Mouse (Mus musculus) kidney, postnatal 14 days (tissue): ENCODE measurements around the gene Bloc1s3.

Source experiments
- DNase-seq: peaks from one replicate; pipeline ENCODE4 v3.0.0; 2022; ENCODE audit warnings: mixed read lengths

Gene Bloc1s3

GRCm38 (mm10) chr7:19473875-19474443 lies 34.2 kb downstream of the Bloc1s3 start:
- DNase-seq: peak; percentile 86

- peak; percentile 82 for DNase-seq
Observed at GRCm38 (mm10) chr7:19472403-19472802, 35.8 kb downstream of the Bloc1s3 start.

GRCm38 (mm10) chr7:19470308-19470707 lies 37.9 kb downstream of the Bloc1s3 start:
- no peak for DNase-seq

GRCm38 (mm10) chr7:19469404-19469803 lies 38.8 kb downstream of the Bloc1s3 start:
- DNase-seq: no peak

GRCm38 (mm10) chr7:19468279-19468678 lies 39.9 kb downstream of the Bloc1s3 start:
- no peak for DNase-seq

- no peak for DNase-seq
Observed at GRCm38 (mm10) chr7:19467638-19468037, 40.5 kb downstream of the Bloc1s3 start.

- peak; percentile 63 for DNase-seq
Observed at GRCm38 (mm10) chr7:19466602-19467145, 41.5 kb downstream of the Bloc1s3 start.

- DNase-seq: peak; percentile 56
Observed at GRCm38 (mm10) chr7:19464367-19465307, 43.5 kb downstream of the Bloc1s3 start.

GRCm38 (mm10) chr7:19462884-19463381 lies 45.2 kb downstream of the Bloc1s3 start, which contains the start of gene Exoc3l2:
Exoc3l2 (plus strand) TSS chr7:19463331.
- peak; percentile 60 for DNase-seq

GRCm38 (mm10) chr7:19462443-19462842 lies 45.7 kb downstream of the Bloc1s3 start:
- DNase-seq: no peak

- DNase-seq: peak; percentile 86
Observed at GRCm38 (mm10) chr7:19461488-19461887, 46.7 kb downstream of the Bloc1s3 start.

- DNase-seq: no peak
Observed at GRCm38 (mm10) chr7:19460500-19460899, 47.7 kb downstream of the Bloc1s3 start.

- DNase-seq: no peak
Observed at GRCm38 (mm10) chr7:19459144-19459870, 48.9 kb downstream of the Bloc1s3 start.

GRCm38 (mm10) chr7:19458591-19459111 lies 49.5 kb downstream of the Bloc1s3 start, which contains the start of gene Mark4:
Mark4 (minus strand) TSS chr7:19458821.
- peak; percentile 89 for DNase-seq

GRCm38 (mm10) chr7:19458072-19458486 lies 50.1 kb downstream of the Bloc1s3 start:
- peak; percentile 80 for DNase-seq

- no peak for DNase-seq
Observed at GRCm38 (mm10) chr7:19457414-19458071, 50.6 kb downstream of the Bloc1s3 start.

GRCm38 (mm10) chr7:19456628-19457027 lies 51.5 kb downstream of the Bloc1s3 start:
- no peak for DNase-seq

- DNase-seq: no peak
Observed at GRCm38 (mm10) chr7:19455819-19456495, 52.2 kb downstream of the Bloc1s3 start.

GRCm38 (mm10) chr7:19455186-19455585 lies 53.0 kb downstream of the Bloc1s3 start:
- no peak for DNase-seq
